Mouse (Mus musculus) limb, embryonic 14.5 days (tissue): ENCODE results near the gene Snx9. TPM values are rescaled to one million over a fixed set of nuclear protein-coding genes. Genes with fewer than 3 reads are reported as not detected.

ENCODE experiments used
- ATAC-seq: fragments of 200-750 bp; cut with Nextera tagmentation; 2 replicates; pipeline ENCODE4 v1.8.0; 2017; ENCODE audit warnings: low read depth, moderate number of reproducible peaks, moderate TSS enrichment; ENCODE audit not compliant: low FRiP score
- DNase-seq: peaks from one replicate; pipeline ENCODE4 v3.0.0-alpha.2; 2015; ENCODE audit warnings: low spot score
- H3K27ac ChIP-seq: fragments of 300-500 bp; sonication (generic); replicated peaks from 2 replicates; pipeline ENCODE4 v1.5.1; 2014; ENCODE audit warnings: low read depth, mild to moderate bottlenecking, low read length, moderate library complexity, mixed read lengths
- H3K27me3 ChIP-seq: fragments of 300-500 bp; sonication (generic); 2 replicates; pipeline ENCODE4 v1.6.1; 2014; ENCODE audit warnings: low read length, mixed read lengths; ENCODE audit not compliant: control insufficient read depth, insufficient read depth
- H3K36me3 ChIP-seq: fragments of 300-500 bp; sonication (generic); 2 replicates; pipeline ENCODE4 v1.6.1; 2014; ENCODE audit warnings: mild to moderate bottlenecking, low read length, moderate library complexity, mixed read lengths; ENCODE audit not compliant: control insufficient read depth, insufficient read depth
- H3K4me1 ChIP-seq: fragments of 300-500 bp; sonication (generic); 2 replicates; pipeline ENCODE4 v1.6.1; 2014; ENCODE audit warnings: antibody characterized with exemption, low read length, mixed read lengths; ENCODE audit not compliant: control insufficient read depth, insufficient read depth
- H3K4me2 ChIP-seq: fragments of 300-500 bp; sonication (generic); replicated peaks from 2 replicates; pipeline ENCODE4 v1.6.1; 2014; ENCODE audit warnings: low read depth, mild to moderate bottlenecking, low read length, moderate library complexity; ENCODE audit not compliant: severe bottlenecking
- H3K4me3 ChIP-seq: fragments of 300-500 bp; sonication (generic); replicated peaks from 2 replicates; pipeline ENCODE4 v1.5.1; 2014; ENCODE audit warnings: low read length
- H3K9ac ChIP-seq: fragments of 300-500 bp; sonication (generic); 2 replicates; pipeline ENCODE4 v1.6.1; 2014; ENCODE audit warnings: mild to moderate bottlenecking, low read depth, low read length, moderate library complexity; ENCODE audit not compliant: severe bottlenecking
- H3K9me3 ChIP-seq: fragments of 300-500 bp; sonication (generic); 2 replicates; pipeline ENCODE4 v1.6.1; 2016; ENCODE audit warnings: low read length; ENCODE audit not compliant: control insufficient read depth
- POLR2A ChIP-seq: fragments of 200-500 bp; IDR thresholded peaks from 2 replicates; pipeline ENCODE4 v1.8.0; 2012; ENCODE audit warnings: inconsistent platforms, mild to moderate bottlenecking, moderate library complexity, borderline replicate concordance; ENCODE audit not compliant: insufficient read depth, insufficient read length; ENCODE audit errors: extremely low read depth
- WGBS: fragments of 180-500 bp; shearing (Covaris S2); extraction: QIAGEN DNeasy Blood & Tissue Kit; methylation state at CpG from one replicate; pipeline ENCODE4 v1.1.7; 2014; 5-methylcytosine and 5-hydroxymethylcytosine counted together
- polyA plus RNA-seq, 2 experiments: library from polyadenylated mRNA; depleted of rRNA in 1 of 2; stranded (reverse) in 1 of 2; unstranded in 1 of 2; fragments of >200 nt; fragmentation: Nextera tagmentation in 1 of 2; extraction: Ambion mirVana in 1 of 2; gene quantifications; 2 replicates each; pipeline versions ENCODE4 v1.2.1 to v1.2.3; 2012 to 2014

Gene Snx9
- polyA plus RNA-seq, 2 experiments, result 39.1 to 41.9 TPM

DNA sequence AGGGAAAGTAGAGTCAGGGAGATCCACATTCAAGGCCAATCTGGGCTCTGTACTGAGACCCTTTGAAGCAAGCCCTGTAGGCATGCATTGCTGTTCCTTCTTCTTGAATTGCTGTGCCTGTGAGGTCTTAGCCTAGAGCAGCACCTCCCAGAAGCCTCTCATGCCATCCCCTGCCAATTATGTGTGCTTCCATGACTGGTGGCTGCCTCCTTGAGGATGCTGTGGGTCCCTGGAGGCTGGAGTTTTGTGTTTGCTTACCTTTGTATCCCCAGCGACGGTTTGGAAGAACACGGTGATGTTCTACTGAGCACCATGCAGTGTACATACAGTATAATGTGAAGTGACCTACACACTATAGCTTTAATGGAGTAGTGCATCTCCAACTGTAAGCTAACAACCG lies 4.2 kb downstream of the Snx9 start:
- no peaks in the 10 kb centered on the region for H3K36me3 ChIP-seq
- H3K4me1 ChIP-seq, result peaks cover 29% of the 10 kb centered on the region
- no peak overlapping the region for H3K4me2 ChIP-seq
- TF ChIP-seq POLR2A, result no peak
- H3K27me3 ChIP-seq, result no peaks in the 10 kb centered on the region
- ATAC-seq (no peak), DNase-seq (no peak)
- H3K9me3 ChIP-seq, result no peaks in the 10 kb centered on the region
- no peak overlapping the region for H3K27ac ChIP-seq
- WGBS, result 90% methylated on average over 4 of the region's 4 CpGs
- no peak overlapping the region for H3K4me3 ChIP-seq
- H3K9ac ChIP-seq, result no peak overlapping the region

GRCm38 (mm10) chr17:5846101-5846500 lies 5.0 kb downstream of the Snx9 start:
- TF ChIP-seq POLR2A, result no peak
- 71% methylated on average over 8 of the region's 8 CpGs for WGBS
- peaks cover 29% of the 10 kb centered on the region for H3K4me1 ChIP-seq
- H3K9me3 ChIP-seq, result no peaks in the 10 kb centered on the region
- no peaks in the 10 kb centered on the region for H3K36me3 ChIP-seq
- DNase-seq (no peak), ATAC-seq (no peak)
- H3K9ac ChIP-seq, result no peak overlapping the region
- no peak overlapping the region for H3K4me2 ChIP-seq
- no peaks in the 10 kb centered on the region for H3K27me3 ChIP-seq
- H3K4me3 ChIP-seq, result no peak overlapping the region
- no peak overlapping the region for H3K27ac ChIP-seq

DNA sequence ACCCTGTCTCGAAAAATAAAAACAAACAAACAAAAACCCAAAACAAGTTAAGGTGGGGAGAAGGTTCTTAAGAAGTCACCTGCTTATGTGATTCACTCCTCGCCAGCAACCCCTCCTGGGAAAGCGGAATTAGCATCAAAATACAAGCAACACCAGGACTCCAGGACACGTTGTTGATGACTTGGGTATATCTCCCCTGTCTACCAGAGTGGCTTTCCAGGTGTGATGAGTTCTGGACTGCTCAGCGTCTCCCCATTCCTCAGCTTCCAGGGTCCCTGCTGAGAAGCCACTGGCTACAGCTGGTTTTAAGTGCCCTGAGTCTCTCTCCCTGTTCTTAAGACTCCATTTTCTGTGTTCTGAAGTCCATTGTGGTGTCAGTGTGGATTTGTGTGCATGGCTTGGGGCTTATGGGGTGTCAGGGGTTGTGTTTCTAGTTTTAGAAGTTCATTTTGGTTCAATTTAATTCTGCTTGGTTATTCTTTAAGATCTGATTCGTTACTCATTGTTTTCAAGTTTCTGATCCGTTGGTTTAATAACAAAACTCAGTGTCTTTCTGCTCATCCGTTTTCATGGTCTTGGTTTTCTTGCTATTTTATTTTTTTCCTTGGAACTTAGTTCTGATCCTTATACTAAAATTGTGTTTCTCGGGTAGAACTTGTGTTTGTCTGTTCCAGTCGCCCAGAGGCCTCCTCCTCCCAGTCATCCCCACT lies 7.7 kb downstream of the Snx9 start:
- DNase-seq (no peak), ATAC-seq (no peak)
- 65% methylated on average over 10 of the region's 10 CpGs for WGBS
- Histone ChIP-seq H3K4me1 (peaks cover 16% of the 10 kb centered on the region), H3K4me3 (peak overlapping the region; percentile 32), H3K27me3 (no peaks in the 10 kb centered on the region), H3K27ac (peak overlapping the region; percentile 89), H3K36me3 (no peaks in the 10 kb centered on the region), H3K4me2 (peak overlapping the region; percentile 63), H3K9ac (peak overlapping the region; percentile 64), H3K9me3 (no peaks in the 10 kb centered on the region)
- TF ChIP-seq POLR2A, result no peak

DNA sequence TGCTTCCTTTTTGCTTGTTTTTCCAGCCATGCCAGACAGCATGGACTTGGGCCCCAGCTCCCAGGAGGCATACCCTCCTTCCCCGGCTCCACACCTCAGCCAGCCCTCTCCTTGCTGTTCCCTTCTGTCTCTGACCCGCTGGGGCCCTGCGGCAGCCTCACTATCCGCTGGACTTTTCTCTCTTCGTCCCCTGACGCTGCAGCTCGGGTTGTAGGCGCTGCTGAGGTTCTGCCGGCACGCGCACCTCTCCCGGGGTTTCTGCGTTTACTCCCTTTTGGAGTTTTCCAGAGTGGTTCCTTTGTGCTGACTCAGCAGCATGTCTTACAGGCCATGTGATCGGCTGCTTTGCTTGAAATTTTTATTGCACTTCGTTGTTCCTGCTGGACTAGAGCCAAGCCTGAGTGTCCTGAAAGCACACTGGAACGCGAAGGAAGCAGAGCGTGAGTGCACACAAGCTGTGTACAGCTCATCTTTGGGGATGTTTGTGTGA lies 8.3 kb downstream of the Snx9 start:
- no peaks in the 10 kb centered on the region for H3K9me3 ChIP-seq
- H3K4me2 ChIP-seq, result peak overlapping the region; percentile 63
- peak overlapping the region; percentile 32 for H3K4me3 ChIP-seq
- DNase-seq, result peak; percentile 87
- peaks cover 16% of the 10 kb centered on the region for H3K4me1 ChIP-seq
- H3K9ac ChIP-seq, result peak overlapping the region; percentile 64
- 0 out of 2 replicates have a peak, but pooled peaks have one; percentile 26 for TF ChIP-seq POLR2A
- ATAC-seq, result peak; percentile 85
- H3K36me3 ChIP-seq, result no peaks in the 10 kb centered on the region
- H3K27me3 ChIP-seq, result no peaks in the 10 kb centered on the region
- 4% methylated on average over 18 of the region's 18 CpGs for WGBS
- peak overlapping the region; percentile 89 for H3K27ac ChIP-seq

GRCm38 (mm10) chr17:5850031-5850430 lies 8.9 kb downstream of the Snx9 start:
- no peak overlapping the region for H3K4me2 ChIP-seq
- no peaks in the 10 kb centered on the region for H3K27me3 ChIP-seq
- ATAC-seq (no peak), DNase-seq (no peak)
- H3K36me3 ChIP-seq, result no peaks in the 10 kb centered on the region
- no peak overlapping the region for H3K9ac ChIP-seq
- H3K27ac ChIP-seq, result peak overlapping the region; percentile 89
- 97% methylated on average over 3 of the region's 3 CpGs for WGBS
- TF ChIP-seq POLR2A, result no peak
- H3K4me1 ChIP-seq, result peaks cover 16% of the 10 kb centered on the region
- H3K9me3 ChIP-seq, result no peaks in the 10 kb centered on the region
- H3K4me3 ChIP-seq, result no peak overlapping the region
